Mouse (Mus musculus) limb, embryonic 14.5 days (tissue): ENCODE data around the gene Mrm1. TPM values are rescaled to one million over a fixed set of nuclear protein-coding genes. Genes with fewer than 3 reads are reported as not detected.

Experiments
- ATAC-seq: fragments of 200-750 bp; cut with Nextera tagmentation; 2 replicates; pipeline ENCODE4 v1.8.0; 2017; ENCODE audit warnings: low read depth, moderate number of reproducible peaks, moderate TSS enrichment; ENCODE audit not compliant: low FRiP score
- DNase-seq: peaks from one replicate; pipeline ENCODE4 v3.0.0-alpha.2; 2015; ENCODE audit warnings: low spot score
- H3K27ac ChIP-seq: fragments of 300-500 bp; sonication (generic); replicated peaks from 2 replicates; pipeline ENCODE4 v1.5.1; 2014; ENCODE audit warnings: low read depth, mild to moderate bottlenecking, low read length, moderate library complexity, mixed read lengths
- H3K27me3 ChIP-seq: fragments of 300-500 bp; sonication (generic); 2 replicates; pipeline ENCODE4 v1.6.1; 2014; ENCODE audit warnings: low read length, mixed read lengths; ENCODE audit not compliant: control insufficient read depth, insufficient read depth
- H3K36me3 ChIP-seq: fragments of 300-500 bp; sonication (generic); 2 replicates; pipeline ENCODE4 v1.6.1; 2014; ENCODE audit warnings: mild to moderate bottlenecking, low read length, moderate library complexity, mixed read lengths; ENCODE audit not compliant: control insufficient read depth, insufficient read depth
- H3K4me1 ChIP-seq: fragments of 300-500 bp; sonication (generic); 2 replicates; pipeline ENCODE4 v1.6.1; 2014; ENCODE audit warnings: antibody characterized with exemption, low read length, mixed read lengths; ENCODE audit not compliant: control insufficient read depth, insufficient read depth
- H3K4me2 ChIP-seq: fragments of 300-500 bp; sonication (generic); replicated peaks from 2 replicates; pipeline ENCODE4 v1.6.1; 2014; ENCODE audit warnings: low read depth, mild to moderate bottlenecking, low read length, moderate library complexity; ENCODE audit not compliant: severe bottlenecking
- H3K4me3 ChIP-seq: fragments of 300-500 bp; sonication (generic); replicated peaks from 2 replicates; pipeline ENCODE4 v1.5.1; 2014; ENCODE audit warnings: low read length
- H3K9ac ChIP-seq: fragments of 300-500 bp; sonication (generic); 2 replicates; pipeline ENCODE4 v1.6.1; 2014; ENCODE audit warnings: mild to moderate bottlenecking, low read depth, low read length, moderate library complexity; ENCODE audit not compliant: severe bottlenecking
- H3K9me3 ChIP-seq: fragments of 300-500 bp; sonication (generic); 2 replicates; pipeline ENCODE4 v1.6.1; 2016; ENCODE audit warnings: low read length; ENCODE audit not compliant: control insufficient read depth
- POLR2A ChIP-seq: fragments of 200-500 bp; IDR thresholded peaks from 2 replicates; pipeline ENCODE4 v1.8.0; 2012; ENCODE audit warnings: inconsistent platforms, mild to moderate bottlenecking, moderate library complexity, borderline replicate concordance; ENCODE audit not compliant: insufficient read depth, insufficient read length; ENCODE audit errors: extremely low read depth
- WGBS: fragments of 180-500 bp; shearing (Covaris S2); extraction: QIAGEN DNeasy Blood & Tissue Kit; methylation state at CpG from one replicate; pipeline ENCODE4 v1.1.7; 2014; 5-methylcytosine and 5-hydroxymethylcytosine counted together
- polyA plus RNA-seq, 2 experiments: library from polyadenylated mRNA; depleted of rRNA in 1 of 2; stranded (reverse) in 1 of 2; unstranded in 1 of 2; fragments of >200 nt; fragmentation: Nextera tagmentation in 1 of 2; extraction: Ambion mirVana in 1 of 2; gene quantifications; 2 replicates each; pipeline versions ENCODE4 v1.2.1 to v1.2.3; 2012 to 2014

Gene Mrm1
- polyA plus RNA-seq, 2 experiments, result 10.6 to 10.9 TPM

- no peak overlapping the region for H3K4me2 ChIP-seq
- H3K27ac ChIP-seq, result no peak overlapping the region
- TF ChIP-seq POLR2A, result no peak
- H3K4me3 ChIP-seq, result no peak overlapping the region
- no peaks in the 10 kb centered on the region for H3K9me3 ChIP-seq
- no peaks in the 10 kb centered on the region for H3K36me3 ChIP-seq
- no peaks in the 10 kb centered on the region; the same call in 1 of the 2 replicates for H3K27me3 ChIP-seq
- no peak overlapping the region for H3K9ac ChIP-seq
- 56% methylated on average over 6 of the region's 6 CpGs for whole genome bisulfite sequencing
- DNase-seq, result no peak
- ATAC-seq, result no peak
- H3K4me1 ChIP-seq, result peaks cover 11% of the 10 kb centered on the region
These were observed 51.4 kb downstream of the Mrm1 start for GRCm38 (mm10) chr11:84767898-84768297.

GRCm38 (mm10) chr11:84765125-84765524 is 54.2 kb downstream of the Mrm1 start:
- Histone ChIP-seq H3K4me3 (no peak overlapping the region), H3K9ac (0 out of 2 replicates have a peak overlapping the region, but pooled peaks have one; percentile 21), H3K4me2 (peak overlapping the region; percentile 48; the same call in 1 of the 2 replicates), H3K27ac (no peak overlapping the region), H3K9me3 (no peaks in the 10 kb centered on the region), H3K4me1 (peaks cover 11% of the 10 kb centered on the region), H3K27me3 (no peaks in the 10 kb centered on the region; the same call in 1 of the 2 replicates), H3K36me3 (no peaks in the 10 kb centered on the region)
- WGBS, result 24% methylated on average over 3 of the region's 5 CpGs
- no peak for ATAC-seq
- DNase-seq, result no peak
- TF ChIP-seq POLR2A, result no peak

- ATAC-seq, result no peak
- H3K4me2 ChIP-seq, result peak overlapping the region; percentile 48
- no peaks in the 10 kb centered on the region for H3K36me3 ChIP-seq
- no peak for DNase-seq
- peaks cover 11% of the 10 kb centered on the region for H3K4me1 ChIP-seq
- H3K9me3 ChIP-seq, result no peaks in the 10 kb centered on the region
- no peaks in the 10 kb centered on the region; the same call in 1 of the 2 replicates for H3K27me3 ChIP-seq
- peak overlapping the region; percentile 15 for H3K4me3 ChIP-seq
- WGBS, result 1% methylated on average over 21 of the region's 21 CpGs
- no peak overlapping the region for H3K27ac ChIP-seq
- TF ChIP-seq POLR2A, result no peak
- 0 out of 2 replicates have a peak overlapping the region, but pooled peaks have one; percentile 21 for H3K9ac ChIP-seq
These were observed 54.8 kb downstream of the Mrm1 start for GRCm38 (mm10) chr11:84764527-84764961.

GRCm38 (mm10) chr11:84764116-84764515 is 55.2 kb downstream of the Mrm1 start:
- Histone ChIP-seq H3K27ac (no peak overlapping the region), H3K4me3 (peak overlapping the region; percentile 15), H3K36me3 (no peaks in the 10 kb centered on the region), H3K4me1 (peaks cover 11% of the 10 kb centered on the region), H3K27me3 (no peaks in the 10 kb centered on the region; the same call in 1 of the 2 replicates), H3K4me2 (peak overlapping the region; percentile 48), H3K9ac (0 out of 2 replicates have a peak overlapping the region, but pooled peaks have one; percentile 21), H3K9me3 (no peaks in the 10 kb centered on the region)
- WGBS, result 15% methylated on average over 8 of the region's 8 CpGs
- TF ChIP-seq POLR2A, result no peak
- no peak for DNase-seq
- no peak for ATAC-seq

Other genes with a start within 250 kb of the Mrm1 start
- 22.6 and 29.7 TPM in 2 replicates for gene Dhrs11, start 9.5 kb upstream of the Mrm1 start, polyA plus RNA-seq (2012; rRNA removed)
- 11.5 and 16.2 TPM in 2 replicates for gene Dhrs11, start 9.5 kb upstream of the Mrm1 start, polyA plus RNA-seq (2014; fragmentation: Nextera tagmentation; extraction: Ambion mirVana)
- gene Ggnbp2, start 51.3 kb upstream of the Mrm1 start, polyA plus RNA-seq (2012; rRNA removed), result 86.7 and 105 TPM in 2 replicates
- 67.3 and 69.9 TPM in 2 replicates for gene Ggnbp2, start 51.3 kb upstream of the Mrm1 start, polyA plus RNA-seq (2014; fragmentation: Nextera tagmentation; extraction: Ambion mirVana)
- gene Myo19, start 60.6 kb upstream of the Mrm1 start, polyA plus RNA-seq (2012; rRNA removed), result 29.2 and 36.3 TPM in 2 replicates
- 11.0 and 11.3 TPM in 2 replicates for gene Myo19, start 60.6 kb upstream of the Mrm1 start, polyA plus RNA-seq (2014; fragmentation: Nextera tagmentation; extraction: Ambion mirVana)
- 4.9 and 5.8 TPM in 2 replicates for gene Pigw, start 60.8 kb upstream of the Mrm1 start, polyA plus RNA-seq (2012; rRNA removed)
- 2.4 and 3.6 TPM in 2 replicates for gene Pigw, start 60.8 kb upstream of the Mrm1 start, polyA plus RNA-seq (2014; fragmentation: Nextera tagmentation; extraction: Ambion mirVana)
- gene Znhit3, start 96.9 kb upstream of the Mrm1 start, polyA plus RNA-seq (2012; rRNA removed), result 35.0 and 37.2 TPM in 2 replicates
- 55.1 and 60.7 TPM in 2 replicates for gene Znhit3, start 96.9 kb upstream of the Mrm1 start, polyA plus RNA-seq (2014; fragmentation: Nextera tagmentation; extraction: Ambion mirVana)
- 0.20 and 0.88 TPM in 2 replicates for gene Car4, start 138.3 kb upstream of the Mrm1 start, polyA plus RNA-seq (2012; rRNA removed)
- gene Car4, start 138.3 kb upstream of the Mrm1 start, polyA plus RNA-seq (2014; fragmentation: Nextera tagmentation; extraction: Ambion mirVana), result 0.15 TPM in 1 of 2 replicates, not detected in the other